Mouse (Mus musculus) forebrain, postnatal 0 days (tissue): ENCODE measurements around the gene Tpd52l2. TPM values are rescaled to one million over a fixed set of nuclear protein-coding genes. Genes with fewer than 3 reads are reported as not detected.
A peak's percentile ranks its signal among the peaks of the same experiment; 100 is the strongest.

ENCODE experiments used
- ATAC-seq: fragments of 200-750 bp; cut with Nextera tagmentation; 2 replicates; pipeline ENCODE4 v1.8.0; 2017; ENCODE audit warnings: mild to moderate bottlenecking, moderate library complexity
- DNase-seq: peaks from one replicate; pipeline ENCODE4 v3.0.0-alpha.2; 2015
- H3K27ac ChIP-seq: fragments of 300-500 bp; sonication (generic); 2 replicates; pipeline ENCODE4 v1.5.1; 2014; ENCODE audit warnings: low read depth, mild to moderate bottlenecking, antibody characterized with exemption, low read length, moderate library complexity, mixed read lengths
- H3K27me3 ChIP-seq: fragments of 300-500 bp; sonication (generic); 2 replicates; pipeline ENCODE4 v1.6.1; 2014; ENCODE audit warnings: mild to moderate bottlenecking, low read length, mixed read lengths; ENCODE audit not compliant: insufficient read depth
- H3K36me3 ChIP-seq: fragments of 300-500 bp; sonication (generic); 2 replicates; pipeline ENCODE4 v1.6.1; 2014; ENCODE audit warnings: mild to moderate bottlenecking, moderate library complexity; ENCODE audit not compliant: insufficient read depth
- H3K4me1 ChIP-seq: fragments of 300-500 bp; sonication (generic); 2 replicates; pipeline ENCODE4 v1.6.1; 2014; ENCODE audit warnings: antibody characterized with exemption; ENCODE audit not compliant: insufficient read depth
- H3K4me2 ChIP-seq: fragments of 300-500 bp; sonication (generic); 2 replicates; pipeline ENCODE4 v1.6.1; 2014; ENCODE audit warnings: low read depth, mild to moderate bottlenecking, moderate library complexity
- H3K4me3 ChIP-seq: fragments of 300-500 bp; sonication (generic); 2 replicates; pipeline ENCODE4 v1.5.1; 2014; ENCODE audit warnings: low read depth, low read length, mixed read lengths
- H3K9ac ChIP-seq: fragments of 300-500 bp; sonication (generic); 2 replicates; pipeline ENCODE4 v1.6.1; 2014; ENCODE audit warnings: mild to moderate bottlenecking
- H3K9me3 ChIP-seq: fragments of 300-500 bp; sonication (generic); 2 replicates; pipeline ENCODE4 v1.6.1; 2016; ENCODE audit warnings: low read length
- CTCF ChIP-seq: sonication (generic); IDR thresholded peaks from 2 replicates; pipeline ENCODE4 v1.5.1; 2016; ENCODE audit warnings: antibody characterized with exemption, control low read depth, low read depth
- WGBS: fragments of 180-500 bp; shearing (Covaris S2); extraction: QIAGEN DNeasy Blood & Tissue Kit; methylation state at CpG from one replicate; pipeline ENCODE4 v1.1.7; 2014; 5-methylcytosine and 5-hydroxymethylcytosine counted together
- polyA plus RNA-seq: library from polyadenylated mRNA; unstranded; fragments of >200 nt; fragmentation: Nextera tagmentation; extraction: Ambion mirVana; gene quantifications from 2 replicates; pipeline ENCODE4 v1.2.1, GENCODE M21; 2015
- total RNA-seq: library from RNA; depleted of rRNA; stranded (reverse); fragments of >200 nt; gene quantifications from 2 replicates; pipeline ENCODE4 v1.2.3, GENCODE M21; 2014

The Tpd52l2 gene
- total and polyA plus RNA-seq, 2 experiments from 2014 or later, result 91.7 to 114 TPM

DNA sequence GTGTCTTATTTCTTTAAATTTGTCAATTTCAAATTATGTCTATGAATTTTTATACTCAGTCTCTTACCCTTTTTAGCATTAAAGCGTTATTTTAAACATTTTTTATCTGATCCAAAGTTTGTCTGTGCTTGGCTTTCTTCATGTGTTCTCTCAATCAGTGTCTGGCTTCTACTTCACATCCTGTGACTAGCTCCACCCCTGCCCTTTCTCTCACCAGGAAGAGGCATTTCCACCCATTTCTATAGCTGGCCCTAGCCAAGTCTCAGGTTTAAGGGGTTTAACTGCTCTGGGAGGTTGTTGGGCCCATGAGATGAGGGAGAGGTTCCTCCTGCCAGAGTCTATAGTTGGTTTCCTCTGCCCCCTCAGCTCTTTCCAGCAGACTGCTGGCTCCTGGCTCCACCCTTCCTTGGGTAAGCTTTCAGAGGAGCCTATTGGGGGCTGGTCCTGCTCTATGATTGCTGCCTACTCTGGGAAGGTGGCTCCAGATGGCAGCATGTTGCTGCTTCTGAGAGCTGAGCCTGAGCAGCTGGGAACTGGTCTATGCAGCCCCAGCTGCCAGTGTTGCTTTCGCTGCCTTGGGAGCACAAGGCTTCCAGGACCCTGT, 40.6 kb downstream of the Tpd52l2 start:
- peak; percentile 79 for ATAC-seq
- no peak overlapping the region for H3K4me2 ChIP-seq

DNA sequence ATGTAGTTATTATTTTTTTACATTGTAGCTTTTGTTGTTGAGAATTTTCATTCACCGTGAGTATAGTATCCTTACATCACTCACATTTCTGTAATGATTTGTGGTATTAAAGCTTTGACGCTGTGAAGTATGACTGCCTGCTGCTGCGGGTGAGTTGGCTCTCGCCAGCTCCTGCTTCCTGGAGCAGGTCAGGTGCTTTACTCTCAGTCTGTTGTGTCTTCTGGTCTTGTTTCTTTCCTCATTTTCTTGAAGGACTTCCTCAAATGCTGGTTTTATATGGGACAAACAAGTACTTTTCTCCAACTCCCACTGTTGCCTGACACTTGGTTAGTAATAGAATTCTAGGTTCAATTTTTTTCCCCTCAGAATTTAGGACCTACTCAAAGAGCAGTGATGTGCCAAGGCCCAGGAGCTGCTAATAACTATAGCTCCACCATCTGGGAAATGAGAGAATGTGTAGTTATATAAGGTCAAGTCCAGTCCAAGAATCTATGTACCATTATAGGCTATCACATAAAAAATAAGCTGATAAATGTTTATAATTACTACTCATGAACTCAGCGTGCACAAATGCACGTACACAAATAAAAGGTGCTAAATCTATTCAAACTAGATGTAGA, 44.9 kb downstream of the Tpd52l2 start:
- Histone ChIP-seq H3K9me3 (no peaks in the 10 kb centered on the region), H3K4me3 (no peak overlapping the region), H3K4me2 (no peak overlapping the region), H3K27ac (no peak overlapping the region), H3K4me1 (no peaks in the 10 kb centered on the region), H3K27me3 (no peaks in the 10 kb centered on the region), H3K36me3 (peaks cover 6% of the 10 kb centered on the region; the same call in 1 of the 2 replicates), H3K9ac (no peak overlapping the region)
- no peak for DNase-seq
- whole genome bisulfite sequencing, result 92% methylated on average over 6 of the region's 6 CpGs
- no peak for TF ChIP-seq CTCF
- ATAC-seq, result no peak

More for the DNA sequence above, 40.6 kb downstream of the Tpd52l2 start:
- Histone ChIP-seq H3K27ac (0 out of 2 replicates have a peak overlapping the region, but pooled peaks have one; percentile 11), H3K36me3 (no peaks in the 10 kb centered on the region), H3K27me3 (no peaks in the 10 kb centered on the region), H3K4me3 (no peak overlapping the region), H3K9me3 (no peaks in the 10 kb centered on the region), H3K4me1 (no peaks in the 10 kb centered on the region), H3K9ac (no peak overlapping the region)
- DNase-seq, result peak; percentile 19
- no peak for TF ChIP-seq CTCF
- WGBS, result 70% methylated on average over 2 of the region's 2 CpGs

- 96% methylated on average over 7 of the region's 7 CpGs for WGBS
- peaks cover 47% of the 10 kb centered on the region for H3K36me3 ChIP-seq
- TF ChIP-seq CTCF, result no peak
Observed at GRCm38 (mm10) chr2:181546142-181546541, 49.2 kb downstream of the Tpd52l2 start.

DNA sequence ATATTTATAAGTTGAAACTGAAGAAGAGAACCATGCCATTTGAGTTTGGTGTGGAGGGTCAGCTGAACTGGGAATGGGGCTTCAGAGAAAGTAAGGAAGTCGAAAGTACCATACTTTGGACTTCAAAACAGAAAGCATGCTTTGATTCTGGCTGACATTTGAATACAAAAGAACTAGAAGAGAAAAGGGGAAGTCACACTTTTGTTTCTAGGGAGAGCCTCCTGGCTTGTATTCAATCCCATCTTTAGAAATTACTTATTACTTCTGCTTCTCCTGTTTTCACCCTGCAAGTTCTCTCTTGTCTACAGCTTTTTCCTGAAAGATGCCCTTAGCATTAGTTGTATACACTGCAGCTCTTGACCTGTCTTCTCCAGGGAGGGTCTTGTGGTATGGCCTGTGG, 51.3 kb downstream of the Tpd52l2 start:
- Histone ChIP-seq H3K27me3 (no peaks in the 10 kb centered on the region), H3K4me3 (no peak overlapping the region), H3K4me1 (no peaks in the 10 kb centered on the region), H3K4me2 (no peak overlapping the region), H3K27ac (no peak overlapping the region), H3K9me3 (no peaks in the 10 kb centered on the region), H3K9ac (no peak overlapping the region), H3K36me3 (peaks cover 67% of the 10 kb centered on the region)
- ATAC-seq (no peak), DNase-seq (no peak)
- no peak for TF ChIP-seq CTCF
- WGBS, result 74% methylated on average over 1 of the region's 1 CpGs

More at GRCm38 (mm10) chr2:181546142-181546541, 49.2 kb downstream of the Tpd52l2 start:
- no peak overlapping the region for H3K27ac ChIP-seq
- no peak overlapping the region for H3K4me3 ChIP-seq
- DNase-seq (no peak), ATAC-seq (no peak)
- no peaks in the 10 kb centered on the region for H3K4me1 ChIP-seq
- no peak overlapping the region for H3K9ac ChIP-seq
- H3K4me2 ChIP-seq, result no peak overlapping the region
- H3K27me3 ChIP-seq, result no peaks in the 10 kb centered on the region
- H3K9me3 ChIP-seq, result no peaks in the 10 kb centered on the region

- 94% methylated on average over 5 of the region's 5 CpGs for WGBS
- Histone ChIP-seq H3K4me3 (no peak overlapping the region), H3K4me1 (no peaks in the 10 kb centered on the region), H3K27ac (no peak overlapping the region), H3K9ac (no peak overlapping the region), H3K36me3 (peaks cover 69% of the 10 kb centered on the region), H3K27me3 (no peaks in the 10 kb centered on the region), H3K9me3 (no peaks in the 10 kb centered on the region), H3K4me2 (no peak overlapping the region)
- ATAC-seq (no peak), DNase-seq (no peak)
- TF ChIP-seq CTCF, result no peak
Observed at GRCm38 (mm10) chr2:181548682-181549081, 51.7 kb downstream of the Tpd52l2 start.

DNA sequence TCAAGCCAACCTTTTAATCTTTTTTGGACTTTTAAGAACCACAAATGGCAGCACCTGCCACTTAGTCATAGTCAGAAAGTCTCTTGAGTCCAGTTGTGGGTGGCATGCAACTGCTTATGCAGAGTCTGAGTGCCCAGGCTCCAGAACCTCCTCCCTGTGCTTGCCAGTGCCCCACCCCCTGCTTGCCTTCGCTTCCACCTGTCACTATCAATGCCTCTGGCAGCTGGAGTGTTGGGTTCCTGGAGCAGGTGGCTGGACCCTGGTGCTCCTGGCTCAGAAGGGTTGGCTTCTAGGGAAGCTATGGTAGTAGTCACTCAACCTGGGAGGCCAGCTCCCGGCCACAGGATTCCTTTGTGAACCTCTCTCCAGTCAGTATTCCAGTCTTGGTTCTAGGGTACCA, 53.3 kb downstream of the Tpd52l2 start:
- DNase-seq, result no peak
- WGBS, result 96% methylated on average over 2 of the region's 2 CpGs
- Histone ChIP-seq H3K36me3 (peaks cover 70% of the 10 kb centered on the region), H3K9ac (no peak overlapping the region), H3K4me1 (no peaks in the 10 kb centered on the region), H3K9me3 (no peaks in the 10 kb centered on the region), H3K27ac (no peak overlapping the region), H3K4me2 (no peak overlapping the region), H3K4me3 (no peak overlapping the region), H3K27me3 (no peaks in the 10 kb centered on the region)
- no peak for ATAC-seq
- no peak for TF ChIP-seq CTCF

DNA sequence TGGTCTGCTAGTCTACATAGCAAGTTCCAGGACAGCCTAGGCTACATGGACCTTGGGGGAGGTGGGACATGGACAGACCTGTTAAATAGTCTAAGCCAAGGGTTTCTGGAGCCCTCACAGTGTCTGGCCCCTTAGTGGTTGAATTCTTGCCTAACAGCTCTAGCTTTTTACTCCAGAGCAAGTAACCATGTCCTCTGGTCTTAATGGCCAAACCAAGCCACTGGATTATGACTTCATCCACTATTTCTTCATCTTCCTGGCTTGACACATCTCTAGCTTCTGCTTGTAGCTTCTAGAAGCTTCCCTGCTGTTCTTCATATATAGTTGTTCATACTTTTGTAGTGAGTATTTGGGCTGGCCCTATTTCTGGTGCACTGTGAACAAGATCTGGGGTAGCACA, 56.8 kb downstream of the Tpd52l2 start:
- Histone ChIP-seq H3K27me3 (no peaks in the 10 kb centered on the region), H3K36me3 (peaks cover 47% of the 10 kb centered on the region), H3K27ac (no peak overlapping the region), H3K4me1 (no peaks in the 10 kb centered on the region), H3K4me2 (no peak overlapping the region), H3K9me3 (no peaks in the 10 kb centered on the region), H3K4me3 (no peak overlapping the region), H3K9ac (no peak overlapping the region)
- DNase-seq (no peak), ATAC-seq (no peak)
- no peak for TF ChIP-seq CTCF
